Mouse (Mus musculus): ENCODE measurements around the gene Slc5a5. TPM values are rescaled to one million over a fixed set of nuclear protein-coding genes. Genes with fewer than 3 reads are reported as not detected.

The Slc5a5 gene
- polyA plus RNA-seq, 1 experiment from 2014 or later: 0.95 TPM

- H3K9me3 ChIP-seq: no peaks in the 10 kb centered on the region
- H3K36me3 ChIP-seq: peaks cover 29% of the 10 kb centered on the region
- no peaks in the 10 kb centered on the region for H3K4me1 ChIP-seq (replicated peaks)
- no peak for ATAC-seq (ENCODE audit: low FRiP score)
- 55% methylated on average over 15 of the region's 15 CpGs for WGBS
- 0 out of 2 replicates have a peak overlapping the region, but pooled peaks have one; percentile 29 for H3K9ac ChIP-seq
- peaks cover 5% of the 10 kb centered on the region; the same call in 1 of the 2 replicates for H3K27me3 ChIP-seq
- H3K4me3 ChIP-seq: no peak overlapping the region
- H3K4me2 ChIP-seq: no peak overlapping the region
- H3K27ac ChIP-seq: no peak overlapping the region
Measured at GRCm38 (mm10) chr8:70846371-70847154, 46.0 kb downstream of the Slc5a5 start.

GRCm38 (mm10) chr8:70845108-70845507 lies 47.4 kb downstream of the Slc5a5 start:
- H3K27me3 ChIP-seq: peaks cover 5% of the 10 kb centered on the region; the same call in 1 of the 2 replicates
- no peak overlapping the region for H3K4me2 ChIP-seq
- no peak overlapping the region for H3K4me3 ChIP-seq
- 44% methylated on average over 5 of the region's 5 CpGs for WGBS
- no peaks in the 10 kb centered on the region for H3K9me3 ChIP-seq
- no peak overlapping the region for H3K9ac ChIP-seq
- H3K4me1 ChIP-seq (replicated peaks): peaks cover 9% of the 10 kb centered on the region; the same call in 1 of the 2 replicates
- no peak overlapping the region for H3K27ac ChIP-seq
- no peak for ATAC-seq (ENCODE audit: low FRiP score)
- peaks cover 25% of the 10 kb centered on the region for H3K36me3 ChIP-seq

GRCm38 (mm10) chr8:70844523-70844922 lies 48.0 kb downstream of the Slc5a5 start:
- 0% methylated on average over 6 of the region's 6 CpGs for WGBS
- H3K4me2 ChIP-seq: no peak overlapping the region
- H3K4me3 ChIP-seq: no peak overlapping the region
- no peak overlapping the region for H3K27ac ChIP-seq
- peaks cover 5% of the 10 kb centered on the region; the same call in 1 of the 2 replicates for H3K27me3 ChIP-seq
- no peak for ATAC-seq (ENCODE audit: low FRiP score)
- H3K9ac ChIP-seq: no peak overlapping the region
- H3K4me1 ChIP-seq (replicated peaks): peaks cover 11% of the 10 kb centered on the region; the same call in 1 of the 2 replicates
- H3K9me3 ChIP-seq: no peaks in the 10 kb centered on the region
- H3K36me3 ChIP-seq: peaks cover 24% of the 10 kb centered on the region

- H3K27ac ChIP-seq: no peak overlapping the region
- no peak overlapping the region for H3K4me2 ChIP-seq
- no peaks in the 10 kb centered on the region for H3K9me3 ChIP-seq
- WGBS: 87% methylated on average over 8 of the region's 8 CpGs
- H3K9ac ChIP-seq: no peak overlapping the region
- H3K4me1 ChIP-seq (replicated peaks): peaks cover 11% of the 10 kb centered on the region; the same call in 1 of the 2 replicates
- H3K27me3 ChIP-seq: peaks cover 5% of the 10 kb centered on the region; the same call in 1 of the 2 replicates
- H3K36me3 ChIP-seq: peaks cover 23% of the 10 kb centered on the region
- H3K4me3 ChIP-seq: no peak overlapping the region
- ATAC-seq (ENCODE audit: low FRiP score): no peak
Measured at GRCm38 (mm10) chr8:70843941-70844340, 48.6 kb downstream of the Slc5a5 start.

- Histone ChIP-seq H3K36me3 (peaks cover 17% of the 10 kb centered on the region), H3K9ac (no peak overlapping the region), H3K4me2 (no peak overlapping the region), H3K4me3 (no peak overlapping the region), H3K4me1 (replicated peaks) (peaks cover 17% of the 10 kb centered on the region), H3K27ac (no peak overlapping the region), H3K9me3 (no peaks in the 10 kb centered on the region), H3K27me3 (peaks cover 2% of the 10 kb centered on the region; the same call in 1 of the 2 replicates)
- WGBS: 83% methylated on average over 5 of the region's 5 CpGs
- ATAC-seq (ENCODE audit: low FRiP score): no peak
Measured at GRCm38 (mm10) chr8:70843214-70843773, 49.3 kb downstream of the Slc5a5 start.

GRCm38 (mm10) chr8:70842484-70842883 lies 50.1 kb downstream of the Slc5a5 start:
- H3K4me3 ChIP-seq: no peak overlapping the region
- ATAC-seq (ENCODE audit: low FRiP score): no peak
- H3K27ac ChIP-seq: no peak overlapping the region
- peaks cover 20% of the 10 kb centered on the region for H3K4me1 ChIP-seq (replicated peaks)
- 63% methylated on average over 25 of the region's 25 CpGs for WGBS
- H3K9ac ChIP-seq: no peak overlapping the region
- no peak overlapping the region for H3K4me2 ChIP-seq
- H3K9me3 ChIP-seq: no peaks in the 10 kb centered on the region
- peaks cover 9% of the 10 kb centered on the region; the same call in 1 of the 2 replicates for H3K36me3 ChIP-seq
- H3K27me3 ChIP-seq: peaks cover 2% of the 10 kb centered on the region; the same call in 1 of the 2 replicates

GRCm38 (mm10) chr8:70841147-70842072 lies 51.1 kb downstream of the Slc5a5 start:
- Histone ChIP-seq H3K4me1 (replicated peaks) (peaks cover 20% of the 10 kb centered on the region), H3K36me3 (peaks cover 10% of the 10 kb centered on the region; the same call in 1 of the 2 replicates), H3K27me3 (no peaks in the 10 kb centered on the region), H3K9me3 (no peaks in the 10 kb centered on the region), H3K27ac (peak overlapping the region; percentile 93), H3K4me2 (no peak overlapping the region), H3K9ac (no peak overlapping the region), H3K4me3 (no peak overlapping the region)
- WGBS: 40% methylated on average over 22 of the region's 22 CpGs
- ATAC-seq (ENCODE audit: low FRiP score): no peak

GRCm38 (mm10) chr8:70840590-70840989 lies 52.0 kb downstream of the Slc5a5 start:
- peak overlapping the region; percentile 93 for H3K27ac ChIP-seq
- peaks cover 20% of the 10 kb centered on the region for H3K4me1 ChIP-seq (replicated peaks)
- H3K4me2 ChIP-seq: peak overlapping the region; percentile 64; the same call in 1 of the 2 replicates
- H3K36me3 ChIP-seq: peaks cover 14% of the 10 kb centered on the region
- H3K27me3 ChIP-seq: no peaks in the 10 kb centered on the region
- H3K9ac ChIP-seq: no peak overlapping the region
- 59% methylated on average over 10 of the region's 10 CpGs for WGBS
- ATAC-seq (ENCODE audit: low FRiP score): no peak
- H3K4me3 ChIP-seq: no peak overlapping the region
- H3K9me3 ChIP-seq: no peaks in the 10 kb centered on the region

- H3K4me1 ChIP-seq (replicated peaks): peaks cover 20% of the 10 kb centered on the region
- peak within 1 kb of the TSS; percentile 60 for H3K4me3 ChIP-seq
- peak within 1 kb of the TSS; percentile 82 for H3K9ac ChIP-seq
- 3% methylated on average over 55 of the region's 55 CpGs for WGBS
- no peaks in the 10 kb centered on the region for H3K9me3 ChIP-seq
- peak; percentile 96 for ATAC-seq (ENCODE audit: low FRiP score)
- H3K27ac ChIP-seq: peak within 1 kb of the TSS; percentile 93
- peaks cover 23% of the 10 kb centered on the region for H3K36me3 ChIP-seq
- no peaks in the 10 kb centered on the region for H3K27me3 ChIP-seq
- peak within 1 kb of the TSS; percentile 64 for H3K4me2 ChIP-seq
Measured at GRCm38 (mm10) chr8:70839408-70840351, 52.9 kb downstream of the Slc5a5 start, which contains the start of gene Arrdc2. TSS of gene Arrdc2 (minus strand) at chr8:70839720.

- H3K4me3 ChIP-seq: peak overlapping the region; percentile 60
- H3K27ac ChIP-seq: peak overlapping the region; percentile 93
- H3K4me2 ChIP-seq: peak overlapping the region; percentile 64
- peak; percentile 46 for ATAC-seq (ENCODE audit: low FRiP score)
- no peaks in the 10 kb centered on the region for H3K9me3 ChIP-seq
- peaks cover 23% of the 10 kb centered on the region for H3K36me3 ChIP-seq
- peak overlapping the region; percentile 82 for H3K9ac ChIP-seq
- H3K27me3 ChIP-seq: no peaks in the 10 kb centered on the region
- WGBS: 1% methylated on average over 62 of the region's 66 CpGs
- H3K4me1 ChIP-seq (replicated peaks): peaks cover 20% of the 10 kb centered on the region
Measured at GRCm38 (mm10) chr8:70838654-70839407, 53.7 kb downstream of the Slc5a5 start.
